13 mouse cellular contexts compared by ENCODE assay signal in genomic region chr2:162498191-162498590, GRCm38 (mm10).
"Had no signal": no experiment of that assay in that cellular context is flagged by ENCODE, and none has a peak within 500 bp of the region (broad histone marks: within the 10 kb centered on the region; RNA-seq: fewer than 3 reads in every experiment).

No protein-coding gene starts in this region.

- H3K4me1 ChIP-seq: kidney, embryonic 15.5 days; limb, embryonic 15.5 days; midbrain, embryonic 12.5 days; neural tube, embryonic 13.5 days had no signal

- H3K9me3 ChIP-seq: kidney, embryonic 15.5 days; limb, embryonic 15.5 days; midbrain, embryonic 12.5 days; neural tube, embryonic 13.5 days had no signal

- ATAC-seq: midbrain, embryonic 16.5 days had no signal

- H3K9ac ChIP-seq: kidney, embryonic 15.5 days; limb, embryonic 15.5 days; liver, embryonic 14.5 days; midbrain, embryonic 12.5 days; neural tube, embryonic 13.5 days had no signal

- H3K4me2 ChIP-seq: kidney, embryonic 15.5 days; limb, embryonic 15.5 days; midbrain, embryonic 12.5 days; neural tube, embryonic 13.5 days had no signal

- H3K4me3 ChIP-seq: kidney, embryonic 15.5 days; left cerebral cortex, adult 2 months; limb, embryonic 15.5 days; midbrain, embryonic 12.5 days; neural tube, embryonic 13.5 days had no signal

- DNase-seq: kidney, postnatal 25 days; lung, adult 18-20 months; right cerebral cortex, adult 18-20 months; right cerebral cortex, postnatal 25 days; thymus, postnatal 4 days had no signal

- H3K36me3 ChIP-seq: kidney, embryonic 15.5 days; limb, embryonic 15.5 days; midbrain, embryonic 12.5 days; neural tube, embryonic 13.5 days had no signal

- H3K27me3 ChIP-seq: kidney, embryonic 15.5 days; limb, embryonic 15.5 days; midbrain, embryonic 12.5 days; neural tube, embryonic 13.5 days had no signal

- H3K27ac ChIP-seq: kidney, embryonic 15.5 days; left cerebral cortex, adult 2 months; limb, embryonic 15.5 days; liver, embryonic 14.5 days; midbrain, embryonic 12.5 days; neural tube, embryonic 13.5 days; stomach, postnatal 0 days had no signal
